Mouse (Mus musculus) right cerebral cortex, adult 18-20 months (tissue): ENCODE results near the gene Sel1l3.
A peak's percentile ranks its signal among the peaks of the same experiment; 100 is the strongest.

Experiments used
- DNase-seq: peaks from one replicate; pipeline ENCODE4 v3.0.0; 2022; ENCODE audit warnings: mixed read lengths

The Sel1l3 gene

GRCm38 (mm10) chr5:53172256-53172636 lies 41.5 kb downstream of the Sel1l3 start:
- no peak for DNase-seq

DNA sequence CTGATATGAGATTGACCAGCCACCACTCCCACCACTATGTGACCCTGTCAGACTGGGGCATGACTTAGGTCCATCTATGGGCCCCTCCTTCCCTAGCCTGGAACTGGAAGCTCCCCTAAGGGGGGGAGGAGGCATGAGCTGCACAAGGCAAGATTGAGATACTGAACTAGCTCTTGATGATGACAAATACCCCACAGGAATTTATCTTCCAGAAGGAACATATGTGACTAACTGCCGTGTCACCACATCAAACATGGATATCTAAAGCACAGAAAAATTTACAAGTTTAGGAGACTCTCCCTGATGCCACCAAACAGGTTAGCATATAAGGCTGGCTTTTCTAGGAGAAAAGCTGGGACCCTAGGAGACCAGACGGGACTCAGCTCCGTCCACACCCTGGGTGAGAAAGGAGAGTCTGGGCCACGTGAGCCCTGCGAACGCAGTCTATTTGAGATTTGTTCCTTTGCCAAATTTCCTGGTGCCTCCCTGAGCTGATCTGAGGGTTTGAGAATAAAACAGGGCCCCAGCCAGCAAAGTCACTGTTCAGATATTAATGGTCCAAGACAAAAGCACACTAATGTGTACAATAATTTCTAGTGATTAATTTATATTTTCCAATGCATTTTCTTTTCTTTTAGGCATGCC lies 42.0 kb downstream of the Sel1l3 start:
- DNase-seq: no peak

DNA sequence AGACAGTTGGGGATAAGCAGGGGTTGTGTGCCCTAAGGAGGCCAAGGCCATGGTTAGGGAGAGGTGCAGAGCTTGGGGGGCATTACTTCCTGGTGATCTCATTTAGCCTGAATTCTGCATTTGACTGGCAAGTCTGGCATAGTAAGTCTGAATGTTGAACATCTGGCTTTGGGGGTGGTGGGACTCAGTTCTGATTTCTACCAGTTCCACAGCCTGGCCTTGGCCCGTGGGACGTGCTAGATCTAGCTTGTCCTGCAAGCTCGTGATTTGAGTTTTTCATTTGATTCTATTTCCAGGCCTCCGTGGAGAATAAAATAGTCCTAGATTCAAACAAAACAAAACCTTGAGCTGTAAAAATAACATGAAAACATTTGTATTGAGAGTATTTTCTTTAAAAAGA lies 46.2 kb downstream of the Sel1l3 start:
- peak; percentile 63 for DNase-seq

DNA sequence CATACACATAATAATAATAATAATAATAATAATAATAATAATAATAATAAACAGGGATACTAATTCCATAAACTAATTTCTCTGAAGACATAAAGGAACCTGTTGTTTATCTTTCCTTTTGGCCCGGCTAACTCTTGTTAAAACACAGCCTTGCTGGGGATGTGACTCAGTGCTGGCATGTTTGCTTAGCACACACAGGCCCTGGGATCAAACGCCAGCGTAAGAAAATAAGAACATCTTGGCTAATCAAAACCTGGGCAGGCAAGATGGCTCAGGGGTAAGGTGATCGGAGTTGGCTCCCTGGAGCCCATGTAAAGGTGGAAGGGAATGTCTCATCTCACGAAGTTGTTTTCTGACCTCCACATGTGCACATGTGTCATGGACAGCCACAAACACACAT lies 48.1 kb downstream of the Sel1l3 start:
- no peak for DNase-seq

GRCm38 (mm10) chr5:53162436-53162835 lies 51.3 kb downstream of the Sel1l3 start:
- peak; percentile 86 for DNase-seq

- no peak for DNase-seq
Measured at GRCm38 (mm10) chr5:53161506-53162186, 52.1 kb downstream of the Sel1l3 start.

DNA sequence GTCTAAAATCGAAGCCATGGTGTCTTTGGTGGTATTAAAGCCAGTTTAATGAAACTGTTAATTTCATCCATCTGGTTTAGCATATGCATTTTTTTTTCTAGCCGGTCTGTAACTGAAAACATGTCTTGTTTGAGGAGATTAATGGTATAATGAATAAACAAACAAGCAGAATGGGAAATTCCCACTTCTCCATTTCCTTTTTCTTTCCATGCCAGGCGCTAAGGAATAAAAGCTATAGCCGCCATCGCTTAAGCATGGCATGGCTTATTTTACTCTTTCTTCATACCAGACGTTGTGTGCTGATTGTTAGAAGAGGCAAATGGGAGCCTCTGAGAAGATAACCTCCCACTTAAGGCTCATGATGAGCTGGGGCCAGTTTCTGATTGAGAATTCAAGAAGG lies 53.5 kb downstream of the Sel1l3 start:
- no peak for DNase-seq

GRCm38 (mm10) chr5:53159631-53160030 lies 54.1 kb downstream of the Sel1l3 start:
- no peak for DNase-seq

GRCm38 (mm10) chr5:53159166-53159565 lies 54.6 kb downstream of the Sel1l3 start:
- no peak for DNase-seq

DNA sequence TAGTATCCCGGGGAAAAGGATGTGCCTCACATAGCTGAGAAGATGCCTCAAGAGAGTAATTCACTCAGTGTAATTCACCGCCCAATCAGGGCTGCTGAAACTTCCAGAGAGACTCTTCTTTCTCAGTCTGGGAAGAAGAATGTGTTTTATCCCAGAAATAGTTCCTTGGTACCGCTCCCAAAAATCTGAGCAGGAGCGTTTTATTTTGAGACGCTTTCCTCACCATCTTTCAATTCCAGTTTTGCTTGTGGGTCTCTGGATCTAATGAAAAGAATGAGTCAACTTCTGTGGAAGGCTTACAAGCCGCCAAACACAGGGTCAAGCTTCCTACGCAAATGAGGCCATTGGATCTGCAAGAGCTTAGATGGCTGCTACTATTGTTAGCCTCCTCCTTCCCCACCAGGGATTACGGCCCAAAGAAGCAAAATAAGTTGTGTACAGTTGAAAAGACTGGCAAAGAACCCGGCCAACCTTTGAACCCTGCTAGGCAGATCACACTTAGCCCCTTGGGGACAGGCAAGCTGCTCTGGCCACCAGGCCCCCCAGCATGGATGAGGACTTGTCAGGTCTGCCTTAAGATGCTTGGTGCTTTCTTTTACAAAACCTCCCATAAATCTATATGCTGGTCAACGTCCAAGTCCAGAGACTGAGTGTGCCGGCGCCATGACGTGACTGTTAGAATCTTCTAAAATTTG lies 57.6 kb downstream of the Sel1l3 start:
- DNase-seq: peak; percentile 79

GRCm38 (mm10) chr5:53154501-53154900 lies 59.2 kb downstream of the Sel1l3 start:
- peak; percentile 52 for DNase-seq

- DNase-seq: no peak
Measured at GRCm38 (mm10) chr5:53154078-53154477, 59.6 kb downstream of the Sel1l3 start.

GRCm38 (mm10) chr5:53153144-53153543 lies 60.6 kb downstream of the Sel1l3 start:
- DNase-seq: no peak

GRCm38 (mm10) chr5:53151379-53151960 lies 62.3 kb downstream of the Sel1l3 start:
- no peak for DNase-seq

GRCm38 (mm10) chr5:53148960-53149685 lies 64.6 kb downstream of the Sel1l3 start:
- DNase-seq: no peak

DNA sequence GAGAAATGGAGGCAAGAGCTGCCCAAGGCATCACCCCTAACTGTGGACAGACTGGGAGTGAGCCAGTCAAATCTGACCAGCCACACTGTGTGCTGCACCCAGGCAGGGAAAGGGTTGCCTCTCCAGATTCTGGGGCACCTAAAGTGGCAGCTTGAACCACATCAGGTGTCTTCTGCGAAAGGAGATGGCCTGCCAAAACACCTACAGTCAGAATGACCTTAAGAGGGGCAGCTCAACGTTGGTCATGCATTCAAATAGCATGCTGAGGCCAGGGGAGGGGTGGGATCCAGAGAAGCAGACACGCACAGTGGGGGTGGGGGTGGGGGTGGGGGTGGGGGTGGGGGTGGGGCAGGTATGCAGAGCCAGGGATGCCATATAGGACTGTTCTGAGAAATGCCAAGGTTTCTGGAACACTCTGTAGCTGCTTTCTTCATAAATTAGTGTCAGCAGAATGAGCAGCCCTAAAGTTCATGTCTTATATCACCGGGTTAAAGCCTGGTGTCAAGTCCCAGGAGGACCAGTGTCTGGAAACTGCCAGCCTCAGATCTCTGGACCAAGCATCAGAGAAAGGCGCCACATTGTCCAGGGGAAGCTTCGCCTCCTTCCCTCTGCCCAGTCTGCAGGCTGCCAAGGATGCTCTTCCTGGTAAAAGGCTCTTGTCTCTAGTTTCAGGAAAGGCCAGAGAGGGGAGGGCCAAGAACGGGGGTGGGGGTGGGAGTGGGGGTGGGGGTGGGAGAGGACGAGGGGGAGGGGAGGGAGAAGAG lies 65.4 kb downstream of the Sel1l3 start:
- DNase-seq: no peak

GRCm38 (mm10) chr5:53147418-53147817 lies 66.3 kb downstream of the Sel1l3 start:
- DNase-seq: peak; percentile 57

- no peak for DNase-seq
Measured at GRCm38 (mm10) chr5:53146684-53147061, 67.1 kb downstream of the Sel1l3 start.

DNA sequence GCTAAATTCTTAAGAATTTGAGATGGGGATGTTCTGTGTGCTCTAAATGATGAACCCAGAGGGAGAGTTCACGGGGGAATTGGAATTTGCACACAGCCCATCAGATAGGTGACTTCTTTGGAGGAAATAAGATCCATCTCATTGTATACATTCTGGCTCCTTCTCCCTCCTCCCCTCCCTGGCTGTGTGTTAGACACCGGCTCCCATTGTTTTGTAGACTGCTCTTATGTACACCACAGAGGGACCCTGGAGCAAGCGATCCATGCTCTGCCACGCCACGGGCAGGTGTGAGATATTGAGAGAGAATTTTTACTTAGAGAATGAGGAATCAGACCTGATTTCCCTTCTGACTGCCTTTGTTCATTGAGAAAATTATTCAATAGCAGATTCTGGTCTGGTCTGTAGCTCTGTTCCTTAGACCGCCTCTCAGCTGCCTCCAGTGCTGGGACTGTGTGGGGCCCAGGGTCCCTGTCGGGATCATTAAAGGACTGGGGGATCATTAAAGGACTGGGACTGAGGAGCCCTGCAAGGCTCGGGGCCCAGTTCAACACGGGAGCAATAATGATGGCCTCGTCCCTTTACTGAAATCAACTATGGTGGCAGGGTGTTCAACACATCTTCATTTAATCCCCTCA lies 67.6 kb downstream of the Sel1l3 start:
- DNase-seq: no peak

GRCm38 (mm10) chr5:53142587-53142986 lies 71.1 kb downstream of the Sel1l3 start:
- DNase-seq: peak; percentile 68

GRCm38 (mm10) chr5:53140158-53140927 lies 73.4 kb downstream of the Sel1l3 start:
- no peak for DNase-seq
